ENCODE assay signal across 8 mouse cellular contexts in genomic region chr9:102723241-102723709, GRCm38 (mm10). TPM values are rescaled to one million over a fixed set of nuclear protein-coding genes. Genes with fewer than 3 reads are reported as not detected.
DNase-seq lines count a peak whose midpoint lies in the region; ATAC-seq and TF ChIP-seq lines count a peak whose summit lies in the region.

No protein-coding gene starts in this region.

- no peak for TF ChIP-seq EP300 in heart, adult 2 months (IDR thresholded peaks at IDR 0.05; ENCODE audit: insufficient read depth, low read depth, low read length)

- peak overlapping the region; percentile 2; the same call in 1 of the 2 replicates for H3K4me2 ChIP-seq in embryonic facial prominence, embryonic 14.5 days (ENCODE audit: low read depth, low read length)
- no peak overlapping the region for H3K4me2 ChIP-seq in intestine, postnatal 0 days (replicated peaks; ENCODE audit: low read depth)
- H3K4me2 ChIP-seq in midbrain, embryonic 16.5 days (ENCODE audit: low read length): no peak overlapping the region

- peak in 1 of 2 experiments; percentile 49 for DNase-seq in heart, adult 2 months
- no peak for DNase-seq in heart, adult 8-10 months (ENCODE audit: low spot score)
- DNase-seq in embryonic facial prominence, embryonic 14.5 days (ENCODE audit: low spot score): no peak
- DNase-seq in cerebellum, postnatal 10 days: no peak
- DNase-seq in spleen, postnatal 36 days (ENCODE audit: low spot score in 2 of 2): no peak
- DNase-seq in layer of hippocampus, adult 9-10 months (ENCODE audit: low spot score): no peak

- peak; percentile 36 for TF ChIP-seq CTCF in heart, adult 2 months (IDR thresholded peaks at IDR 0.05)
- TF ChIP-seq CTCF in intestine, postnatal 0 days (IDR thresholded peaks at IDR 0.05; ENCODE audit: low read depth): peak; percentile 30; the same call in 1 of the 2 replicates

- H3K9ac ChIP-seq in heart, adult 2 months (ENCODE audit: low read depth, low read length): peak overlapping the region; percentile 7; the same call in 1 of the 2 replicates
- 0 out of 2 replicates have a peak overlapping the region, but pooled peaks have one; percentile 2 for H3K9ac ChIP-seq in embryonic facial prominence, embryonic 14.5 days (ENCODE audit: low read depth, low read length)
- H3K9ac ChIP-seq in intestine, postnatal 0 days (ENCODE audit: low read depth, low read length): no peak overlapping the region
- no peak overlapping the region for H3K9ac ChIP-seq in midbrain, embryonic 16.5 days (ENCODE audit: low read depth, low read length)

- WGBS in heart, adult 2 months: 64% methylated on average over 12 of the region's 12 CpGs
- WGBS in embryonic facial prominence, embryonic 14.5 days: 71% methylated on average over 12 of the region's 12 CpGs
- WGBS in intestine, postnatal 0 days: 79% methylated on average over 12 of the region's 12 CpGs
- 79% methylated on average over 12 of the region's 12 CpGs for WGBS in midbrain, embryonic 16.5 days

- no peak for TF ChIP-seq POLR2A in heart, adult 2 months (IDR thresholded peaks at IDR 0.05; ENCODE audit: insufficient read depth, low read depth, low read length)

- H3K9me3 ChIP-seq in embryonic facial prominence, embryonic 14.5 days (ENCODE audit: control insufficient read depth, low read length): no peaks in the 10 kb centered on the region
- H3K9me3 ChIP-seq in intestine, postnatal 0 days (ENCODE audit: control insufficient read depth): no peaks in the 10 kb centered on the region
- no peaks in the 10 kb centered on the region for H3K9me3 ChIP-seq in midbrain, embryonic 16.5 days (replicated peaks; ENCODE audit: control insufficient read depth, low read length, poor library complexity, severe bottlenecking)

- peaks cover 48% of the 10 kb centered on the region for H3K4me1 ChIP-seq in heart, adult 2 months (ENCODE audit: control insufficient read depth, insufficient read depth, low read length)
- H3K4me1 ChIP-seq in embryonic facial prominence, embryonic 14.5 days (ENCODE audit: control insufficient read depth, insufficient read depth, low read length): peaks cover 69% of the 10 kb centered on the region
- peaks cover 11% of the 10 kb centered on the region for H3K4me1 ChIP-seq in intestine, postnatal 0 days (replicated peaks; ENCODE audit: control insufficient read depth, insufficient read depth, low read length)
- H3K4me1 ChIP-seq in midbrain, embryonic 16.5 days (ENCODE audit: control insufficient read depth, insufficient read depth, low read length): peaks cover 66% of the 10 kb centered on the region

- peak overlapping the region; percentile 94 for H3K27ac ChIP-seq in heart, adult 2 months
- peak overlapping the region; percentile 79 for H3K27ac ChIP-seq in embryonic facial prominence, embryonic 14.5 days (replicated peaks; ENCODE audit: low read depth, low read length)
- H3K27ac ChIP-seq in intestine, postnatal 0 days (ENCODE audit: low read depth, low read length): no peak overlapping the region
- H3K27ac ChIP-seq in midbrain, embryonic 16.5 days (ENCODE audit: low read length): peak overlapping the region; percentile 61; the same call in 1 of the 2 replicates

- H3K36me3 ChIP-seq in heart, adult 2 months (ENCODE audit: control insufficient read depth, insufficient read depth, low read length): peaks cover 62% of the 10 kb centered on the region
- peaks cover 79% of the 10 kb centered on the region for H3K36me3 ChIP-seq in embryonic facial prominence, embryonic 14.5 days (ENCODE audit: control insufficient read depth, insufficient read depth, low read length)
- H3K36me3 ChIP-seq in intestine, postnatal 0 days (ENCODE audit: control insufficient read depth, insufficient read depth): peaks cover 68% of the 10 kb centered on the region
- H3K36me3 ChIP-seq in midbrain, embryonic 16.5 days (ENCODE audit: control insufficient read depth, insufficient read depth, low read length): peaks cover 31% of the 10 kb centered on the region

- peaks cover 8% of the 10 kb centered on the region for H3K79me2 ChIP-seq in heart, adult 2 months (replicated peaks; ENCODE audit: control insufficient read depth, insufficient read depth, low read length)

- H3K4me3 ChIP-seq in heart, adult 2 months: peak overlapping the region; percentile 50
- H3K4me3 ChIP-seq in embryonic facial prominence, embryonic 14.5 days (ENCODE audit: low read depth, low read length): no peak overlapping the region
- H3K4me3 ChIP-seq in intestine, postnatal 0 days (ENCODE audit: low read depth, low read length): no peak overlapping the region
- H3K4me3 ChIP-seq in midbrain, embryonic 16.5 days (ENCODE audit: low read depth, low read length): no peak overlapping the region

- intact Hi-C loops in heart, adult 2 months (cut with DNase I): no loop called here

- H3K27me3 ChIP-seq in heart, adult 2 months (ENCODE audit: control insufficient read depth, insufficient read depth, low read length): no peaks in the 10 kb centered on the region
- no peaks in the 10 kb centered on the region for H3K27me3 ChIP-seq in embryonic facial prominence, embryonic 14.5 days (replicated peaks; ENCODE audit: control insufficient read depth, insufficient read depth, low read length)
- H3K27me3 ChIP-seq in intestine, postnatal 0 days (replicated peaks; ENCODE audit: control insufficient read depth, insufficient read depth, low read length): no peaks in the 10 kb centered on the region
- H3K27me3 ChIP-seq in midbrain, embryonic 16.5 days (ENCODE audit: control insufficient read depth, insufficient read depth, low read depth, low read length): no peaks in the 10 kb centered on the region

- ATAC-seq in embryonic facial prominence, embryonic 14.5 days (ENCODE audit: low read depth): no peak
- ATAC-seq in intestine, postnatal 0 days: no peak
- no peak for ATAC-seq in midbrain, embryonic 16.5 days

RNA-seq across cellular contexts. Expression of gene Amotl2, which starts 6.8 kb away (rescaled TPM):
- total RNA-seq in heart, adult 2 months (2021): 10 to 100 TPM; 56.5 to 66.3 TPM
- polyA plus RNA-seq in heart, adult 2 months (2012; rRNA removed): 25.9 and 28.3 TPM in 2 replicates
- 10 to 100 TPM; 56.7 to 80.1 (median 58.6) TPM for total RNA-seq in heart, adult 8-10 months (2022)
- 44.5 and 48.1 TPM in 2 replicates for polyA plus RNA-seq in embryonic facial prominence, embryonic 14.5 days (2014; fragmentation: Nextera tagmentation; extraction: Ambion mirVana)
- polyA plus RNA-seq in intestine, postnatal 0 days (2015; fragmentation: Nextera tagmentation; extraction: Ambion mirVana): 12.4 and 13.4 TPM in 2 replicates
- polyA plus RNA-seq in midbrain, embryonic 16.5 days (2015; fragmentation: Nextera tagmentation; extraction: Ambion mirVana): 58.4 and 62.9 TPM in 2 replicates

Comparison
In these comparisons a context has a peak if more than half of its experiments do, and no peak if none do; other contexts are left out.
1. H3K9ac ChIP-seq: peak in heart, adult 2 months (single experiment) and embryonic facial prominence, embryonic 14.5 days (single experiment); none in intestine, postnatal 0 days (single experiment) and midbrain, embryonic 16.5 days (single experiment).